Comparison of ENCODE assay signal across 8 mouse cellular contexts in genomic region chr13:43182465-43183201, GRCm38 (mm10). TPM values are rescaled to one million over a fixed set of nuclear protein-coding genes. Genes with fewer than 3 reads are reported as not detected.
DNase-seq lines count a peak whose midpoint lies in the region; ATAC-seq and TF ChIP-seq lines count a peak whose summit lies in the region.

No protein-coding gene starts in this region.

- no peaks in the 10 kb centered on the region for H3K27me3 ChIP-seq in embryonic facial prominence, embryonic 11.5 days (ENCODE audit: control insufficient read depth, insufficient read depth, low read length)
- 0 out of 2 replicates have a peak, but pooled peaks cover 5% of the 10 kb centered on the region for H3K27me3 ChIP-seq in heart, embryonic 10.5 days (ENCODE audit: insufficient read depth, poor library complexity, severe bottlenecking)
- H3K27me3 ChIP-seq in kidney, embryonic 15.5 days = 0 out of 2 replicates have a peak, but pooled peaks cover 11% of the 10 kb centered on the region
- no peaks in the 10 kb centered on the region for H3K27me3 ChIP-seq in liver, adult 2 months (ENCODE audit: control insufficient read depth, insufficient read depth, low read length)
- H3K27me3 ChIP-seq in splenic B cell, adult 2 months (ENCODE audit: control insufficient read depth, insufficient read depth, low read length, poor library complexity, severe bottlenecking) = no peaks in the 10 kb centered on the region

- H3K4me3 ChIP-seq in embryonic facial prominence, embryonic 11.5 days (ENCODE audit: low read depth, low read length) = peak overlapping the region; percentile 17; the same call in 1 of the 2 replicates
- H3K4me3 ChIP-seq in heart, embryonic 10.5 days = peak overlapping the region; percentile 42
- H3K4me3 ChIP-seq in kidney, embryonic 15.5 days (replicated peaks) = peak overlapping the region; percentile 39
- no peak overlapping the region for H3K4me3 ChIP-seq in liver, adult 2 months (ENCODE audit: insufficient read depth, low read depth, low read length)

- DNase-seq in heart, adult 11 months = peak; percentile 92
- no peak for DNase-seq in heart, postnatal 25 days (ENCODE audit: low spot score)
- DNase-seq in embryonic facial prominence, embryonic 11.5 days (ENCODE audit: low spot score) = peak; percentile 95
- peak; percentile 90 for DNase-seq in heart, embryonic 10.5 days (ENCODE audit: low spot score)
- peak; percentile 56 for DNase-seq in liver, adult 2 months (ENCODE audit: extremely low read depth, low read depth, low spot score)
- peak; percentile 90 for DNase-seq in naive thymus-derived CD4-positive, alpha-beta T cell, adult 2 months (ENCODE audit: low read depth)
- peak; percentile 88 for DNase-seq in splenic B cell, adult 2 months (ENCODE audit: low read depth, low spot score)

- no peaks in the 10 kb centered on the region; the same call in 1 of the 2 replicates for H3K4me1 ChIP-seq in embryonic facial prominence, embryonic 11.5 days (ENCODE audit: control insufficient read depth, insufficient read depth, low read length)
- peaks cover 41% of the 10 kb centered on the region for H3K4me1 ChIP-seq in heart, embryonic 10.5 days
- peaks cover 16% of the 10 kb centered on the region for H3K4me1 ChIP-seq in kidney, embryonic 15.5 days
- 0 out of 2 replicates have a peak, but pooled peaks cover 2% of the 10 kb centered on the region for H3K4me1 ChIP-seq in liver, adult 2 months (ENCODE audit: control insufficient read depth, insufficient read depth, low read length)

- no peak overlapping the region; the same call in 1 of the 2 replicates for H3K27ac ChIP-seq in embryonic facial prominence, embryonic 11.5 days (replicated peaks; ENCODE audit: low read depth, low read length)
- H3K27ac ChIP-seq in heart, embryonic 10.5 days = peak overlapping the region; percentile 47
- no peak overlapping the region for H3K27ac ChIP-seq in kidney, embryonic 15.5 days
- H3K27ac ChIP-seq in liver, adult 2 months (replicated peaks; ENCODE audit: insufficient read depth, low read depth, low read length) = no peak overlapping the region

- no peaks in the 10 kb centered on the region for H3K79me2 ChIP-seq in liver, adult 2 months (ENCODE audit: control insufficient read depth, insufficient read depth, low read length)

- no peaks in the 10 kb centered on the region for H3K36me3 ChIP-seq in embryonic facial prominence, embryonic 11.5 days (replicated peaks; ENCODE audit: control insufficient read depth, insufficient read depth, low read depth, low read length)
- H3K36me3 ChIP-seq in heart, embryonic 10.5 days = 0 out of 2 replicates have a peak, but pooled peaks cover 2% of the 10 kb centered on the region
- no peaks in the 10 kb centered on the region for H3K36me3 ChIP-seq in kidney, embryonic 15.5 days
- no peaks in the 10 kb centered on the region for H3K36me3 ChIP-seq in liver, adult 2 months (ENCODE audit: control insufficient read depth, insufficient read depth, low read length)
- no peaks in the 10 kb centered on the region for H3K36me3 ChIP-seq in splenic B cell, adult 2 months (ENCODE audit: control insufficient read depth, insufficient read depth, low read length, poor library complexity, severe bottlenecking)

- intact Hi-C loops in heart, postnatal 25 days (cut with DNase I) = loop anchor here (2.0 to 5.0 kb wide), 3 partner anchors 138 to 370 kb away; partner anchors contain the start of gene Nol7

- H3K9me3 ChIP-seq in embryonic facial prominence, embryonic 11.5 days (replicated peaks; ENCODE audit: control insufficient read depth, low read length) = no peaks in the 10 kb centered on the region
- H3K9me3 ChIP-seq in heart, embryonic 10.5 days = no peaks in the 10 kb centered on the region
- H3K9me3 ChIP-seq in kidney, embryonic 15.5 days (replicated peaks) = no peaks in the 10 kb centered on the region

- 0 out of 2 replicates have a peak, but pooled peaks have one; percentile 46 for ATAC-seq in embryonic facial prominence, embryonic 11.5 days (replicated peaks; ENCODE audit: insufficient number of reproducible peaks, low FRiP score, low TSS enrichment, low read depth)
- ATAC-seq in kidney, embryonic 15.5 days (replicated peaks; ENCODE audit: low FRiP score) = peak; percentile 40; the same call in 1 of the 2 replicates

- peak overlapping the region; percentile 40 for H3K4me2 ChIP-seq in embryonic facial prominence, embryonic 11.5 days (ENCODE audit: low read depth, low read length)
- H3K4me2 ChIP-seq in kidney, embryonic 15.5 days = peak overlapping the region; percentile 58

- peak overlapping the region; percentile 19; the same call in 1 of the 2 replicates for H3K9ac ChIP-seq in embryonic facial prominence, embryonic 11.5 days (replicated peaks; ENCODE audit: low read length)
- no peak overlapping the region for H3K9ac ChIP-seq in kidney, embryonic 15.5 days
- no peak overlapping the region for H3K9ac ChIP-seq in liver, adult 2 months (ENCODE audit: low read depth, low read length)

- no peak for TF ChIP-seq POLR2A in liver, adult 2 months (IDR thresholded peaks at IDR 0.05; ENCODE audit: extremely low read depth, insufficient read depth, low read length)

- peak; percentile 88 for TF ChIP-seq CTCF in liver, adult 2 months (IDR thresholded peaks at IDR 0.05; ENCODE audit: low read depth, low read length)

- 26% methylated on average over 14 of the region's 14 CpGs for WGBS in embryonic facial prominence, embryonic 11.5 days
- WGBS in heart, embryonic 10.5 days = 8% methylated on average over 14 of the region's 14 CpGs
- 10% methylated on average over 14 of the region's 14 CpGs for WGBS in kidney, embryonic 15.5 days
- 28% methylated on average over 14 of the region's 14 CpGs for WGBS in liver, adult 2 months

RNA-seq across cellular contexts. Expression of gene Tbc1d7, which starts 11.3 kb away (rescaled TPM):
- 10 to 100 TPM; 35.9 to 43.0 TPM for total RNA-seq in heart, postnatal 25 days (2021)
- 71.5 and 72.9 TPM in 2 replicates for polyA plus RNA-seq in embryonic facial prominence, embryonic 11.5 days (2014; fragmentation: Nextera tagmentation; extraction: Ambion mirVana)
- 55.0 and 55.8 TPM in 2 replicates for polyA plus RNA-seq in heart, embryonic 10.5 days (2016; fragmentation: Nextera tagmentation; extraction: Ambion mirVana)
- polyA plus RNA-seq in kidney, embryonic 15.5 days (2015; fragmentation: Nextera tagmentation; extraction: Ambion mirVana) = 51.6 and 54.7 TPM in 2 replicates
- total RNA-seq in liver, adult 2 months (2014; rRNA removed) = 6.2 and 7.2 TPM in 2 replicates
- polyA plus RNA-seq in liver, adult 2 months (2012; rRNA removed) = 14.9 and 18.0 TPM in 2 replicates
